Mouse (Mus musculus) naive thymus-derived CD4-positive, alpha-beta T cell, adult 2 months (primary cell): ENCODE measurements around the gene Lgi4.
A peak's percentile ranks its signal among the peaks of the same experiment; 100 is the strongest.

Source experiments
- DNase-seq: peaks from one replicate; pipeline ENCODE4 v3.0.0-alpha.2; 2011; ENCODE audit warnings: low read depth

The Lgi4 gene

DNA sequence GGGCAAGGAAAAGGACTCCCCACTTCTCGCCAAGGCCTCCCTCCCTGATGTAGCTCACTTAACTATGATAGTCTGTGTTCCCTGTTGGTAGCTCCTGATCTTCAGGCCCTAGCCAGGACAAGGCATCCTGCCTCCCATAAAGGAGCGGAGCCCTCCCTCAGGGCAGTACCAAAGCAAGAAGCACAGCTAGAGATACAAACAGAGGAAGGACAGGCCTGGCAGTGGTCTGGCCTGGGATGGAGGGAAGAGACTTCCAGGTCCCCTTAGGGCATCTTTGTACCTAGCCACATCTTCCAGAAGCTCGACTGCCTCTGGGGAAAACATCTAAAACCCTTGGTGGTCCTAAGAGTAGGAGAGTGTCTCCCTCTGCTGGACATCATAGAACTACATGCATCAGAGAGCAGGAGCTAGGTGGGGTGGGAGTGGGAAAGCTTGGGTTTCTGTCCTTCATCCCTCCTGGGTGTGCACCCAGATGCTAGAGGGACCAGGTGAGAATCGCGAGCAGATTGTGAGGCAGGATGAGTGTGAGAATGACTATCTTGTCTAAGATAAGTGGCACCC, 18.8 kb downstream of the Lgi4 start:
- peak; percentile 73 for DNase-seq

DNA sequence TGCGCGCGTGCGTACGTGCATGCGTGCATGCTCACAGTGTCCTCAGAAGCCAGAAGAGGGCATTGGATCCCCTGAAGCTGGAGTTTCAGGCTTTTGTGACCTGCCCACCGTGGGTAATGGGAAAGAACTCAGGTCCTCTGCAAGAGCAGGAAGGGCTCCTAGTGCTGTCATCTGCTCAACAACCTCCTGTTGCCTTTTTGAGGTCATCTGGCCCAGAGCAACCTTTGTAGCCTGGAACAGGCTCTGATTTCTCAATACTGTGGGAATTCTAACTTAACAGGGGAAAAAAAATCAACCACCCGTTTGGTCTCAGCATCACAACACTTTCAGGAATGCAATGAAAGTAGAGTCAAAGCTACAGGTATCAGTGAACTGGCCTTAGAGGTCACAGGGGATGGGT, 20.5 kb downstream of the Lgi4 start:
- no peak for DNase-seq

DNA sequence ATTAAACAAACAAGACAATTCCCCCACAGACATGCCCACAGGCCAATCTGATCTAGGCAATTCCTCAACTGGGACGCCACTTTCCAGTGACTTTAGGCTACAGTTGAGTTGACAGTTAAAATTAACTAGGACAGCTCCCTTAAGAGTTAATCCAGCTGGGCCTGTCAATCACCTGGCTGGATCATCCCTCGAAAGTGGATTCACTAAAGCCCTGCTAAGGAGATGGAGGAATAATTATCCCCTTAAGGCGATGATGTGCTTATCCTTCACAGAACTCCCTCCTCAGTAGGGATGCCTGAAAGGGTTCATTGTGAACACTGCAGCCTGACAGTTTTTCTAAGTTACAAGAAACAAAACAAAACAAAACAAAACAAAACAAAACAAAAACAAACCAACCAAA, 21.5 kb downstream of the Lgi4 start:
- DNase-seq = no peak

DNA sequence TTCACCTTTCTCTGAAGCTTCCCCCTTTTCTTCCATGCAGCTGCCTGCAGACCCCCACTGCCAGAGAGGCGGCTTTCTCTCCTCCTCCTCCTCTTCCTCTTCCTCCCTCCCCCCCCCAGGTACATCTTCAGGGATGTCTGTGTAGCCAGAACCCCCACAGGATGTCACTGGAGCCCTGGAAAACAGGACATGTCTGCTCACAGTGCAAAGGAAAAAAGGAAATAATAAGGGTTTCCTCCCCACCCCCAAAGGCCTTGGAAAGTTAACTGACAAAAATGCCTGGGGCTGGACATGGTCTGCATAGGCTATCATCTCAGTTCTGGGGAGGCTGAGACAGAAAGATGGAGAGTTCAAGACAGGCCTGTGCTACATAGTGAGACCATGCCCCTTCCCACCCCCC, 22.0 kb downstream of the Lgi4 start:
- DNase-seq = no peak

DNA sequence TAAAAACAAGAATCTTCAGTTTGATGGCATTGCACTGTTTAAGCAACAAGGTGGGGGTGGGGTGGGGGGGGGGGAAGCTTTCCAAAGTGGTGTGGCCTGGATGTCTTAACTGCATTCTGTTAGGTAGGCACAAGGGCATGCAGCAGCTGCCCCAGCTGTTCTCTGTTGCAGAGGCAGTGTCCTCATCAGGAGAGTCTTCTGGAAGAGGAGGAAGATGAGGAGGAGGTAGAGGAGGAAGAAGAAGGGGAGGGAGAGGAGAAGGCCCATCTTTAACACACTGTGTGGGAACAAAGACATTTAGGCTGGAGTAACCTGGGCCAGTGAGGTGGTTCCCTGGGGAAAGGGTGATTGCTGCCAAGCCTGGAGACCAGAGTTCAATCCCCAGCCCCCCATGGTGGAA, 23.0 kb downstream of the Lgi4 start:
- no peak for DNase-seq

DNA sequence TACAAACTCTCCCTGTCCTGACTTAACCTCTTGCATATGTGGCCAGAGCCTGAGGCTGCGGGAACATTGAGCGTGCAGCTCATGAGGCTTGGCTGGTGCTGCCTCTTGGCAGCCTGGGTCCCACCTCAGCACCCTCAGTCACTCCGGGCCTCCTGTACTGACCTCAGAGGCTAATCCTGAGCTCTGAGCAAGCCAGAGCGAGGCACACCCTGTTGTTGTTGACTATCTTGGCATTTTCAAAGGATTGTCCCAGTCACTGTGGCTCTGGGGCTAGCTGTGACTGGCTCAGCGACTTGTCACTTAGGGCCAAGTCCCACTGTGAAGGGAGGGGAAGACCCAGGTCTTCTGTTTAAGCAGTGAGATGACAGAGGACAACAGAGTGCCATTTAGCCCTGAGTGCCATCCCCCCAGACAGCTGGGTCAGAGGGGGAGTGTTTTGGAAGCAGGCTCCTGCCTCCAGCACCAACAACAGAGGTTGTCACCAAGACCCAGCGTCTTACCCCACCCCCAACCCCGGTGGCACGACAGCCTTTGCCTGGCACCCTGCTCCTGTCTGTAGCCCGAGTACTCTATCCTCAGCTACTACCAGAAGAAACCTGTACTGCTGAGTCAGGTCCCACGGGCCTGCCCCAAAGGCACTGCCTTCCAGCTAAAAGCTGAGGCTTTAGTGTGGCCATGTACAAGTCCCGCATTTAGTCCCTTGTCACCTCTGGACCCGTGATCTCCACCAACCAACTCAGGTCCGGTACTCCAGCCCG, 23.9 kb downstream of the Lgi4 start:
- no peak for DNase-seq

DNA sequence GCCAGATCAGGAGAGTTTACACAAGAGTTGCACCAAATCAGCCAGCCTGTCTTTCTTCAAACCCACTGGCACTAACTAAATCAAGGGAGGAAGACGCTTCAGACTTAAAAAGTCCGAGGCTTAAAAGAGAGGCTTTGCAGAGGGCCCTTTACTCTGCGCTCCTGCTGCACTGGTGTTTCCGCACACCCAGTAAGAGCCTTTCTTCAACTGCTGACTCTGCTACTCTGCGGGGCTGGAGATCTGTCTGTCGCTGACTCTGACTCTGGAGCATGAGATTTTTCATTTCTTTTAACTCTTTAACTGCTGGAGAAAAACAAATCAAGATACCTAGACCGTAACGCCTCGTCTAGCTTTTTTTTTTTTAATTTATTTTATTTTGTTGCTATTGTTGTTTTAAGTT, 25.0 kb downstream of the Lgi4 start:
- DNase-seq = no peak

DNA sequence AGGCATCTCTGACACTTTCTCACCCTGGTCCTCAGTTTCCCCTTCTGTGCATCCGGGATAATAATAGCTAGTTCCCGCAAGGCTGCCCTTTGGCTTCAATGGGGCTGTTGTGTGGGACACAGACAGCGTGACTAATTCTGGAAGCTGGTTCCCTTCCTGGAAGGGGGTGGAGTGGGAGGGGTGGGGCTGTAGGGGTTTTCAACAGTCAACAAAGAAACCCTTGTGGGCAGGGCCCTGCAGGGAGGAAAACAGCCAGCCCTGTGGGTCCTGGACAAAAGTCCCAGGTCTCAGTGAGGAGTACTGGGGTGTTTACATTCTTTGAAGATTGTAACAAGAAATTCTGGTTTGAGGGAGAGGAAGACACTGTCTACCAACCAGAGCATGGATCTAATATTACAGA, 26.0 kb downstream of the Lgi4 start:
- DNase-seq = no peak

DNA sequence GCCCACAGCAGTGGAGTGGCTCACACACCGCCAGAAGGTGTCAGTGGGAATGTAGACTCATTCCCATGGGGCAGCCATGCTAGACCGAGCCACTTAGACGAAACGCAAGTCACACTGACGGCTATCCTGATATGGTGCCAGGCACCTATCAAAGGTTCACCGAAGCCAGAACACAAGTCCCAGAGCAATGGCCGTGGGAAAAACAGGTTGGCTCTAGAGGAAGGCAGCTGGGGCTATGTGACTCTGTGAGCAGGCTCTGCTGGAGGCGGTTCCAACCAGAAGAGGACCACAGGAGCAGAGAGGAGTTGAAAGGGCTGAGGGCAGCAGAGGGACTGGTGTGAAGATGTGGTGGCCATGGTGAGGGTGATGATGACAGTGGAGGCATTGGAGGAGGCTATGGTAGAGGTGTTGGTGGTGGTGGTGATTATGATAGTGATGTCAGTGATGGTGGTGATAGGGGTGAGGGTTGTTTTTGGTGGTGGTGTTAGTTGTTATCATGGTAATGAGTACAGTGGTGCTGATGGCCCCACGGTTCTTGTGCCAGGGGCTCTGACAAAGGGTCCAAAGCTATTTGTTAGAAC, 27.1 kb downstream of the Lgi4 start:
- DNase-seq = no peak

DNA sequence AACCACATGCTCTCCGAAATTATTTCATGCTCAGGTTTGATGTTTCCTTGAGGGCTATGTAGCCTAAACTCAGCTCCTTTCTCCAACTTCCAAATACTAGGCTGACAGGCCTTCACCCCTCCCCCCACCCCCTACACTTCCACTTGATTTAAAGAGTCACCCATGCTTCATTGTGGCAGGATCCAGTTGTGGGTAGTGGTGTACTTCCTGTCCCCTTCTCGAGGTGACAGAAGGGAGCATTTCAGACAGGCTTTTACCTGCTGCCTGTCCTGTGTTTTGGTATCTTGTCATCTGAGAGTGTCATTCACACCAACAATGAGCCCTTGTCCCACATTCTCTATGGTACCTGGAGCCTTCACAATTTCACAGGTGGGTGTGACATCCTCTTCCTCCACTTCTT, 28.1 kb downstream of the Lgi4 start:
- peak; percentile 70 for DNase-seq

DNA sequence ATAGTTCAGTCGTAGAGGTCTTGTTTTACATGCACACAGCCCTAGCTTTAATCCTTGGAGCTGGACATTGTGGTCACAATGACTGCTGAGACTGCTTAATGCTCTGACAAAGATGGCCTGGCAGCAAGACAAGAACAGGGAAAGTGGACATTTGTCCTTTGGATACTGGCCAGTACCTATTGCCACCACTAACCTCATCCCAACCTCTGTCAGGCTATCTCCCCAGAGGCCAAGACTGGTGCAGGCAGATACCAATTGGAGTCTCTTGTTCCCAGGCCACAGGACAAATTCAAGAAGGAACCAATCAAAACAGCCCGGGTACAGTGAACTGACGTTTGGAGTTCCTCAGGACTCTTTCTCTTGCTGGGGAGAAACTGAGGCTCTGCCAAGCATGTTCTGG, 29.1 kb downstream of the Lgi4 start:
- no peak for DNase-seq

DNA sequence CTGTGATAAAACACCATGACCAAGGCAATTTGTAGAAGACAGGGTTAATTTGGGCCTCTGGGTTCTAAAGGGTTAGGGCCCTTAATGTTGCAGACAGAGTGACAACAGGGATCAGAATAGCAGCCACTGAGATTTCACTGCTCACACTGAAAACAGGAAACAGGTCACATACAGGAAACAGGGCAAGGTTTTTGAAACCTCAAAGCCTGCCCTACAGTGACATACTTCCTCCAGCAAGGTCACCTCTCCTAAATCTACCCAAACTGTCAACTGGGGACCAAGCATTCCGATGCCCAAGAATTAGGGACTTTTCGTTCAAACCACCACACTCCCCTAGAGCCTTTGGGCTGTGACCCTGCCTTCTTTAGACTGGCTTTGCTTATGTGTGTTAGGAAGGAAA, 30.6 kb downstream of the Lgi4 start:
- DNase-seq = peak; percentile 86

DNA sequence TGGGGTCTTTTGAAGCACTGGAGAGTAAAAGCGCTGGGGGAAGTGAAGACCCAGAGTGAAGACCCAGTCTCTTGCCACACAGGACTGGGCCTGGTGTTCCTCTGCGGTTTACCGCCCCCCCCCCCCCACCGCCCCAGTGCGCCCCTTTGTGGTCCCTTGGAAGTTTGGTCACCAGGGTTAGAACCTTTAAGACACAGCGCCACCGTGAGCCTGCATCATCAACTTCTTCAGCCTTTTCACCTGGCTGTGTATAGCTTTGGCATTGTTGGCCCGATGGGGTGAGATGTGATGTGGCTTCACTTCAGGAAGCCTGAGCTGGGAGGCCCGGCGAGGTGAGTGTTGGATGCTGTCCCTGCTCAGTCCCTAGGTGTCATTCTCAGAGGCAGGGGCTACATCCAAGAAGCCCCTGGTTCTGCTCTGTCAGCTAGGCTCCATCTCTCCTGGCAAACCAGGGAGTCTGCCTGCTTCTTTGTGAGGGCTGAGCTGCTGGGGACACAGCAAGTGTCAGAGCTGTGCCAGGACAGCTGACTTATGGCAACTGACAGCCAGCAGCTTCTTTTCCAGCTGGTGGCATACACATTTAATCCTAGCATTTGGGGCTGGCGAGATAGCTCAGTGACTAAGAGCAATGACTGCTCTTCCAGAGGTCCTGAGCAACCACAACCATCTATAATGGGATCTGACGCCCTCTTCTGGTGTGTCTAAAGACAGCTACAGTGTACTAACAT, 35.8 kb downstream of the Lgi4 start:
- peak; percentile 70 for DNase-seq

DNA sequence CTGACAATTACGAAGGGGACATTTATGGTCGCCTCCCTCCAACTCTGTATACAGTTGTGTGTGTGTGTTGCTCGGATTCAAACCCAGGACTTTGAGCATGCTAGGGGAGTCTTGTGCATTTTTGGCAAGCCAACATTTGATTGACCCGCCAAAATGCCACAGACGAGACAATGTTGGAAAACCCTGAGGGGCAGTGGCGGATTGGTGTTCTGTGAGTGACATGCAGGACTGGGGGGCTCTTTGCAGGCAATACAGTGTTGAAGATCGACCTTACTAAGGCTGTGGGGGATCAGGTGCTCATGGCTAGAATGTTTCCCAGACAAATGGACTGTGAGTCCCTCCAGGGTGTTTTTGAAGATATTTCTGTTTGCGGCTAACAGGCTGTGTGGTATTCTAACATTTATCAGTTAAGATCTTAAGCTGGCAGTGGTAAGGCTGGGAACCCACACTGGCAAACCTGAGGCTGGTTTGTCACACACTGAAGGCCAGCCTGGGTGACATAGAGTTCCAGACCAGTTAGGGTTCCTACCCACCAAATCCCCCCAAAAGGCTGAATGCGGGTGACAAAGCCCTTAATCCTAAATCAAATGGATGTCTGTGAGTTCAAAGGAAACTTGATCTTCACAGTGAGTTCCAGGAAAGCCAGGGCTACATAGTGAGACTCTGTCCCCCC, 37.9 kb downstream of the Lgi4 start:
- DNase-seq = peak; percentile 31

DNA sequence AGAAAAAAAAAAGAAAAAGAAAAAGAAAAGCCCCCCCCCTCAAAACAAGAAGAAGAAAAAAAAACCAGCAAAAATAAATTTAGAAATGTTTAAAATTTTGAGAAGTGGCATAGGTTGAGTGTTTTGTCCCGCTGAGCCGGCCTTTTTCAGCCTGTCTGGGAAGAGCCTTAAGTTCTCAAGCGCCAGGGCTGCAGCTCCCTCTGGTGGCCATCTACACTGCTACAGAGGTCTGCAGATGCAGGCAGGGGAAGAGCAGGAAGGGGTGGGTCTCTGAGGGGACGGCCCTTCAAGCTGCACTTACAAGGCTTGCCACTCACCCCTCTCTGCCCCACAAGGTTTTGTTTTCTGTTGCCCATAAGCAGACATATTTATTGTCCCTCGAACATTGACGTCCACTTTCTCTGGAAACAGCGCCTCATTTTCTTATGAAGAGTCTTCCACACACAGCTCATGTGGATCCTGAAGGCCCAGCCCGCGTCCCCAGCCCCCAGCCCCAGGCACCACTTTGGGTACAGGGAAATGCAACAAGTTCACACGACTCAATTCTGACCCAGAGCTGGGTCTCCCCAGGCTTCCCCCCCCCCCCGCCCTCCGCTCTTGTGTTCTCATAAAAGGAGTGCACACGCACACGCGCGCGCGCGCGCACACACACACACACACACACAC, 38.6 kb downstream of the Lgi4 start:
- peak; percentile 95 for DNase-seq

DNA sequence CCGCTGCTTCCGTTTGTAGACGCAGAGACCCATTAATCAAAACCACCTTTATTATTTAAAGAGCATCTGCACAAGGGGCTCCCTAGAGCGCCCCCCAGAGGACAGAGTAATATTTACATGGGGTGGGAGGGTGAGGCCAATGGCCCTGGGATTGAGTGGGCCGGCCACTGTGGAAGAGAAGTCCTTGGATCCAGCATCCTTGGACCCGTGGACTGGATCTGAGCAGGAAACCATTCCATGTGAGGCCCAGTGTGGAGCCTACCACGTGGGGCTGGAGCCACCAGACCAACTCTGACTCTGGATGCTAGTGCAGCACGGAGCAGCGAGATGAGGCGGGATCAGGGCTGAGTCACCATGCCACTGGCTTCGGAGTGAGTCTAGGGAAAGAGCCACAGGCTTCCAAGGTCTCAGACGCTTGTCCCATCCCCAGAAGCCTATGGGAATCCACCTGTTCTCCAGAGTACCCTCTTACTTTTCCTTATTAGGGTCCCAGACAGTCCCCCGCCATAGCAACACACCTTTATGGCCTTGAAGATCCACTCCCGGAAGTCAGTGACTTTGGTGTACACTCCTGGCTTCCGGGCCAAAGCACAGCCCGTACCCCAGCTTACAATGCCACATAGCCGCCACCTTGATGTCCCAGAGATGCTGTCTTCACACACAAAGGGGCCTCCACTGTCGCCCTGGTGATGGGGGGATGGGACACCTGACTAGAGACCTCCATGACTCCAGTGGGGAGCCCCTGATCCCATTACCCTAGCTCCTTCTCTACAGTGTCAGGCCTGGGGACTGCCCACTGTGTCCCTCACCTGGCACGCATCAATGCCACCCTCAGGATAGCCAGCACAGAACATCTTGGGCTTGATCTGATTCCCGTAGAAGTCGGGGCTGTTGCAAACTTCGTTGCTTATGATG, 39.8 kb downstream of the Lgi4 start:
- peak; percentile 28 for DNase-seq

DNA sequence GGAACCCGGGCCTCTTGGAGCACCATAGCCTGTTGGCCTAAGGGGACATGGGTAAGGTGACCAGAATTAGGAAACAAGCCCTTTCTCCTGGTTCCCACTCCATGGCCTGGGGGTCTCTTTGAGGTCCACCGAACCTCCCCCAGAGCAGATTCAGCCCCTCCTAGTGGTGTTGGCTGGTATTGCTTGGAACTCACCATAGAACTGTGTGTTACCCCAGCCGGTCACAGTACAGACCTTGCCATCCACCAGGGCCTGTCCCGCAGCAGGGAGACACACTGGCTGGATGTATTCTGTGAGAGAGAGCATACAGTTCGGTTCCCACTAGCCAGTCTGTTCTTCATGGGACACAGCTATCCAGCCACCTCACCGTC, 40.5 kb downstream of the Lgi4 start:
- no peak for DNase-seq

DNA sequence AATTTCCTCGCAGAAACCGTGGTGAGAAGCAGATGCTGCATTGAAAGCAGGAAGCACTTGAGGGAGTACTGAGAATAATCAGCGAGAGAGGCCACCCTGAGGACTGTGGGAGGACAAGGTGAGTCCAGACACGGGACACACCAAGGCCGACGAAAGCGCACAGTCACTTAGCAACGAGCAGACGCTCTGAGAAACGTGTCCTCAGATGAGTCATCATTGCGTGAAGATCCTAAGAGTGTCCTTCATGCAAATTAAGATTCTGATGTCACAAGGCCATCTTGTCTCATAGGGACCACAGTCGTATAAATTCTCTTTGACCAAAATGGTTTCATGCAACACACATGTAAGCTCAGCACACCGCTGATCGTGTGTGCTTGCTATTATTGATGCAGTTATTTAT, 41.6 kb downstream of the Lgi4 start:
- DNase-seq = no peak

DNA sequence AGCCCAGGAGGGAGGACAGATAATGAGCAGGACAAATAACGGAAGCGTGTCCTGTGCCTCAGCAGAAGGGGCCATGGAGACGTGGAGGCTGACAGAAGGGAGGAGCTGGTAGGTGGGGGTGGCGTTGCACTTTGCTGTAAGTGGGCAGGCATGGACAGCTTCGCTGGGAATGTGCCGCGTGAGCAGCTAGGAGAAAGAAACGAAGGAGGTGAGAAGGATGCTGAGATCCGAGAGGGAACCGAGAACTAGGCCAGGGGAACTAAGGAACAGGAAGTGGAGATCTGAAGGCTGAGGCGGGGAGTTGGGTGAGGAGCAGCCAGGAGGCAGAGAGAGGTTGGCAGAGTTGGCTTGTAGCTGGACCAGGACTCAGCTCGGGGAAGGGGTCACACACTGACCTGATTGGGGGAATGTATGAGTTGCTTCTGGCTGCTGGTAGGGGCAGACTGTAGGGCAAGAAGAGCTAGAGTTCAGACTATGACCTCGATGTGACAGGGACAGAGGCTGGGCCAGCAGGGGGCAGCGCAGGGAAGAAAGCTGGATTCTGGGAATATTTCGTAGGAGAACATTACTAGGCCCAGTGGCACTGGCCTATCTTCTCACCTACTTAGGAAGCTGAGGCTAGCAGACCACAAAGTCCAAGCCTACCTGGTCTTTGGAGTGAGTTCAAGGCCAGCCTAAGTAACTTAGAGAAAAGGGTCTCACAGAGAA, 46.1 kb downstream of the Lgi4 start:
- DNase-seq = peak; percentile 43

DNA sequence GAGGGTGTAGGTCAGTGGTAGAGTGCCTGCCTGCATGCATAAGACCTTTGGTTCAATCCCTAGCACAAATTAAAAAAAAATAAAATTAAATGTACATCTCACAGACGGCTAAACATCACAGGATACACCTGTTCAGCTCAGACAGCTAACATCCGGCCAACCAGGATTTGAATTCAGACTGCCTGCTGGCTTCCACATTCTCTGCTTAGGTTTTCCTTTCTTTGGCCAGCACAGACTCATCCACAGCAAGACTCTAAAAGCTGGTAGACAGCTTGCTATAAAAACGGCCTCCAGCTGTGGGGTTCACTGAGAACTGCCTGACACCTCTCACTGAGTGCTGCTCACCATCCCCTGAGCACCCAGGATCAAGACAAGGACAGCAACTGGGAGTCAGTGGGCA, 47.0 kb downstream of the Lgi4 start:
- DNase-seq = peak; percentile 39
